ENCODE assay signal across 21 mouse cellular contexts in genomic region chr16:38283300-38283699, GRCm38 (mm10). TPM values are rescaled to one million over a fixed set of nuclear protein-coding genes. Genes with fewer than 3 reads are reported as not detected.
A peak's percentile ranks its signal among the peaks of the same experiment; 100 is the strongest.
DNase-seq lines count a peak whose midpoint lies in the region; ATAC-seq and TF ChIP-seq lines count a peak whose summit lies in the region.
"Had no signal": no experiment of that assay in that cellular context is flagged by ENCODE, and none has a peak within 500 bp of the region (broad histone marks: within the 10 kb centered on the region; RNA-seq: fewer than 3 reads in every experiment).

No protein-coding gene starts in this region.

- no peak for TF ChIP-seq POLR2A in liver, adult 2 months (IDR thresholded peaks at IDR 0.05; ENCODE audit: extremely low read depth, insufficient read depth, low read length)

- no peaks in the 10 kb centered on the region for H3K9me3 ChIP-seq in forebrain, embryonic 11.5 days (ENCODE audit: control insufficient read depth, low read length)
- no peaks in the 10 kb centered on the region for H3K9me3 ChIP-seq in forebrain, postnatal 0 days (ENCODE audit: low read length)
- no peaks in the 10 kb centered on the region for H3K9me3 ChIP-seq in liver, embryonic 12.5 days (replicated peaks)
- H3K9me3 ChIP-seq in hindbrain, postnatal 0 days (ENCODE audit: low read length), result no peaks in the 10 kb centered on the region
- H3K9me3 ChIP-seq: embryonic facial prominence, embryonic 10.5 days had no signal

- 45% methylated on average over 3 of the region's 3 CpGs for WGBS in forebrain, embryonic 11.5 days
- WGBS in forebrain, postnatal 0 days, result 34% methylated on average over 3 of the region's 3 CpGs
- WGBS in liver, adult 2 months, result 65% methylated on average over 3 of the region's 3 CpGs
- 43% methylated on average over 3 of the region's 3 CpGs for WGBS in liver, embryonic 12.5 days (ENCODE audit: insufficient replicate concordance)
- 24% methylated on average over 3 of the region's 3 CpGs for WGBS in hindbrain, postnatal 0 days

- no peak overlapping the region for H3K4me2 ChIP-seq in forebrain, embryonic 11.5 days (ENCODE audit: low read depth, low read length, severe bottlenecking)
- H3K4me2 ChIP-seq in forebrain, postnatal 0 days (ENCODE audit: low read depth), result no peak overlapping the region
- H3K4me2 ChIP-seq in liver, embryonic 12.5 days, result no peak overlapping the region
- no peak overlapping the region for H3K4me2 ChIP-seq in hindbrain, postnatal 0 days (ENCODE audit: low read depth, low read length)

- no peak overlapping the region for H3K9ac ChIP-seq in forebrain, embryonic 11.5 days (ENCODE audit: low read length)
- H3K9ac ChIP-seq in forebrain, postnatal 0 days, result no peak overlapping the region
- peak overlapping the region; percentile 18; the same call in 1 of the 2 replicates for H3K9ac ChIP-seq in liver, adult 2 months (ENCODE audit: low read depth, low read length)
- H3K9ac ChIP-seq in liver, embryonic 12.5 days, result no peak overlapping the region
- H3K9ac ChIP-seq in hindbrain, postnatal 0 days (replicated peaks; ENCODE audit: low read length), result no peak overlapping the region

- H3K27ac ChIP-seq in forebrain, embryonic 11.5 days (ENCODE audit: low read depth, low read length), result no peak overlapping the region
- H3K27ac ChIP-seq in forebrain, postnatal 0 days (ENCODE audit: low read depth, low read length), result no peak overlapping the region
- peak overlapping the region; percentile 78 for H3K27ac ChIP-seq in liver, adult 2 months (replicated peaks; ENCODE audit: insufficient read depth, low read depth, low read length)
- H3K27ac ChIP-seq in liver, embryonic 12.5 days, result no peak overlapping the region
- no peak overlapping the region for H3K27ac ChIP-seq in hindbrain, postnatal 0 days
- H3K27ac ChIP-seq: embryonic facial prominence, embryonic 10.5 days; layer of hippocampus, adult 2 months had no signal

- no peak for ATAC-seq in forebrain, embryonic 11.5 days (replicated peaks; ENCODE audit: low FRiP score)
- ATAC-seq in forebrain, postnatal 0 days, result no peak; the same call in 1 of the 2 replicates
- no peak for ATAC-seq in liver, embryonic 12.5 days
- 0 out of 2 replicates have a peak, but pooled peaks have one; percentile 38 for ATAC-seq in hindbrain, postnatal 0 days
- no peak for ATAC-seq in inflammation-experienced regulatory T-cells, adult 6 months
- ATAC-seq: lung, postnatal 0 days had no signal

- peak; percentile 25 for DNase-seq in forebrain, embryonic 11.5 days (ENCODE audit: low spot score)
- no peak for DNase-seq in forebrain, postnatal 0 days
- DNase-seq in liver, adult 2 months (ENCODE audit: extremely low read depth, low read depth, low spot score), result no peak
- peak; percentile 35 for DNase-seq in embryo, embryonic 10.5 days (ENCODE audit: low spot score)
- DNase-seq in hindbrain, postnatal 0 days (ENCODE audit: low spot score), result peak; percentile 9
- no peak for DNase-seq in frontal cortex, adult 2 months (ENCODE audit: extremely low spot score in 1 of 2, low spot score in 1 of 2)
- DNase-seq: adrenal gland, postnatal 25 days; cerebellum, adult 9-10 months; heart, postnatal 10 days; thymus, postnatal 4 days had no signal

- H3K4me3 ChIP-seq in forebrain, embryonic 11.5 days (ENCODE audit: low read depth, low read length), result no peak overlapping the region
- H3K4me3 ChIP-seq in forebrain, postnatal 0 days (ENCODE audit: low read depth, low read length), result no peak overlapping the region
- no peak overlapping the region for H3K4me3 ChIP-seq in liver, adult 2 months (ENCODE audit: insufficient read depth, low read depth, low read length)
- H3K4me3 ChIP-seq in liver, embryonic 12.5 days, result no peak overlapping the region
- H3K4me3 ChIP-seq in hindbrain, postnatal 0 days (ENCODE audit: low read length), result no peak overlapping the region
- H3K4me3 ChIP-seq: embryonic facial prominence, embryonic 10.5 days; erythroblast, embryonic 14.5 days; layer of hippocampus, adult 2 months had no signal

- no peaks in the 10 kb centered on the region for H3K27me3 ChIP-seq in forebrain, embryonic 11.5 days (ENCODE audit: control insufficient read depth, insufficient read depth, low read length)
- no peaks in the 10 kb centered on the region for H3K27me3 ChIP-seq in forebrain, postnatal 0 days (ENCODE audit: insufficient read depth, low read length)
- H3K27me3 ChIP-seq in liver, adult 2 months (ENCODE audit: control insufficient read depth, insufficient read depth, low read length), result no peaks in the 10 kb centered on the region
- H3K27me3 ChIP-seq in liver, embryonic 12.5 days (replicated peaks), result no peaks in the 10 kb centered on the region; the same call in 1 of the 2 replicates
- H3K27me3 ChIP-seq in hindbrain, postnatal 0 days (ENCODE audit: insufficient read depth, low read length), result no peaks in the 10 kb centered on the region

- TF ChIP-seq CTCF in forebrain, postnatal 0 days (IDR thresholded peaks at IDR 0.05; ENCODE audit: low read depth), result no peak
- TF ChIP-seq CTCF in liver, adult 2 months (IDR thresholded peaks at IDR 0.05; ENCODE audit: low read depth, low read length), result no peak
- no peak for TF ChIP-seq CTCF in hindbrain, postnatal 0 days (IDR thresholded peaks at IDR 0.05; ENCODE audit: low read depth)

- H3K4me1 ChIP-seq in forebrain, embryonic 11.5 days (replicated peaks; ENCODE audit: control insufficient read depth, insufficient read depth, low read length), result no peaks in the 10 kb centered on the region
- no peaks in the 10 kb centered on the region for H3K4me1 ChIP-seq in forebrain, postnatal 0 days (ENCODE audit: insufficient read depth)
- peaks cover 47% of the 10 kb centered on the region for H3K4me1 ChIP-seq in liver, adult 2 months (ENCODE audit: control insufficient read depth, insufficient read depth, low read length)
- H3K4me1 ChIP-seq in liver, embryonic 12.5 days, result peaks cover 15% of the 10 kb centered on the region
- no peaks in the 10 kb centered on the region for H3K4me1 ChIP-seq in hindbrain, postnatal 0 days (ENCODE audit: insufficient read depth, low read length)

- no peaks in the 10 kb centered on the region for H3K36me3 ChIP-seq in forebrain, embryonic 11.5 days (ENCODE audit: control insufficient read depth, insufficient read depth, low read length)
- no peaks in the 10 kb centered on the region for H3K36me3 ChIP-seq in forebrain, postnatal 0 days (ENCODE audit: insufficient read depth)
- H3K36me3 ChIP-seq in liver, adult 2 months (ENCODE audit: control insufficient read depth, insufficient read depth, low read length), result peaks cover 5% of the 10 kb centered on the region; the same call in 1 of the 2 replicates
- no peaks in the 10 kb centered on the region for H3K36me3 ChIP-seq in liver, embryonic 12.5 days
- H3K36me3 ChIP-seq in hindbrain, postnatal 0 days (ENCODE audit: insufficient read depth, low read length), result no peaks in the 10 kb centered on the region
- H3K36me3 ChIP-seq: embryonic facial prominence, embryonic 10.5 days had no signal

- peaks cover 15% of the 10 kb centered on the region for H3K79me2 ChIP-seq in liver, adult 2 months (ENCODE audit: control insufficient read depth, insufficient read depth, low read length)

RNA-seq across cellular contexts. Expression of gene Nr1i2, which starts 11.3 kb away (rescaled TPM):
- polyA plus RNA-seq in forebrain, embryonic 11.5 days (2014; fragmentation: Nextera tagmentation; extraction: Ambion mirVana), result not detected in 2 replicates
- total RNA-seq in forebrain, postnatal 0 days (2014; rRNA removed), result not detected in 2 replicates
- polyA plus RNA-seq in forebrain, postnatal 0 days (2015; fragmentation: Nextera tagmentation; extraction: Ambion mirVana), result not detected in 2 replicates
- 72.3 TPM in 2 replicates for total RNA-seq in liver, adult 2 months (2014; rRNA removed)
- 45.8 and 53.6 TPM in 2 replicates for polyA plus RNA-seq in liver, adult 2 months (2012; rRNA removed)
- polyA plus RNA-seq in liver, embryonic 12.5 days (2016; fragmentation: Nextera tagmentation; extraction: Ambion mirVana), result 1.4 and 1.8 TPM in 2 replicates
- not detected in 2 replicates for total RNA-seq in hindbrain, postnatal 0 days (2014; rRNA removed)
- 0.05 TPM in 1 of 2 replicates, not detected in the other for polyA plus RNA-seq in hindbrain, postnatal 0 days (2015; fragmentation: Nextera tagmentation; extraction: Ambion mirVana)
- not detected in 2 replicates for polyA plus RNA-seq in frontal cortex, adult 2 months (2012; rRNA removed)
- not detected for polyA plus RNA-seq in inflammation-experienced regulatory T-cells, adult 6 months (2017; shearing (Covaris generic))
- total RNA-seq: adrenal gland, postnatal 25 days; heart, postnatal 10 days; layer of hippocampus, adult 2 months; left cerebral cortex, adult 18-20 months; megakaryocyte, adult 5-6 weeks; monocyte, adult 5-6 weeks had no signal
- polyA plus RNA-seq: embryonic facial prominence, embryonic 10.5 days; erythroblast, embryonic 14.5 days; limb, embryonic 11.5 days had no signal

RNA-seq across cellular contexts. Expression of gene Maats1, which starts 58.6 kb away (rescaled TPM):
- polyA plus RNA-seq in forebrain, embryonic 11.5 days (2014; fragmentation: Nextera tagmentation; extraction: Ambion mirVana), result 0.39 and 0.41 TPM in 2 replicates
- 1.2 and 2.6 TPM in 2 replicates for total RNA-seq in forebrain, postnatal 0 days (2014; rRNA removed)
- polyA plus RNA-seq in forebrain, postnatal 0 days (2015; fragmentation: Nextera tagmentation; extraction: Ambion mirVana), result 0.91 and 1.5 TPM in 2 replicates
- not detected in 2 replicates for total RNA-seq in liver, adult 2 months (2014; rRNA removed)
- not detected in 2 replicates for polyA plus RNA-seq in liver, adult 2 months (2012; rRNA removed)
- 0.05 TPM in 1 of 2 replicates, not detected in the other for polyA plus RNA-seq in liver, embryonic 12.5 days (2016; fragmentation: Nextera tagmentation; extraction: Ambion mirVana)
- 1.4 TPM in 2 replicates for total RNA-seq in hindbrain, postnatal 0 days (2014; rRNA removed)
- 0.86 and 1.4 TPM in 2 replicates for polyA plus RNA-seq in hindbrain, postnatal 0 days (2015; fragmentation: Nextera tagmentation; extraction: Ambion mirVana)
- 0.80 and 0.86 TPM in 2 replicates for polyA plus RNA-seq in frontal cortex, adult 2 months (2012; rRNA removed)
- polyA plus RNA-seq in inflammation-experienced regulatory T-cells, adult 6 months (2017; shearing (Covaris generic)), result under 1 TPM in 1 of 3 experiments, not detected in 2; 0.19 TPM
- total RNA-seq: heart, postnatal 10 days; megakaryocyte, adult 5-6 weeks; monocyte, adult 5-6 weeks had no signal
- polyA plus RNA-seq: erythroblast, embryonic 14.5 days; intestine, embryonic 14.5 days had no signal

Comparison
In these comparisons a context has a peak if more than half of its experiments do, and no peak if none do; other contexts are left out.
1. DNase-seq: peak in forebrain, embryonic 11.5 days (single experiment), embryo, embryonic 10.5 days (single experiment) and hindbrain, postnatal 0 days (single experiment); none in forebrain, postnatal 0 days (single experiment), liver, adult 2 months (single experiment) and frontal cortex, adult 2 months (0 of 2).
2. RNA of gene Nr1i2, which starts 11.3 kb away (polyA plus RNA-seq): 45.8 to 53.6 TPM in liver, adult 2 months; 1.4 to 1.8 TPM in liver, embryonic 12.5 days, 0.05 TPM in hindbrain, postnatal 0 days, not detected in forebrain, postnatal 0 days, not detected in forebrain, embryonic 11.5 days, not detected in frontal cortex, adult 2 months and not detected in inflammation-experienced regulatory T-cells, adult 6 months; every median in the first group is over 10 times any median in the second.